Mouse (Mus musculus) neural tube, embryonic 11.5 days (tissue): Measurements from ENCODE around the gene Adsl. TPM values are rescaled to one million over a fixed set of nuclear protein-coding genes. Genes with fewer than 3 reads are reported as not detected.

Source experiments
- ATAC-seq: fragments of 200-750 bp; cut with Nextera tagmentation; 2 replicates; pipeline ENCODE4 v1.8.0; 2017; ENCODE audit warnings: moderate number of reproducible peaks, mild to moderate bottlenecking, moderate TSS enrichment, moderate library complexity; ENCODE audit not compliant: insufficient read depth, low FRiP score, low TSS enrichment
- DNase-seq: peaks from one replicate; pipeline ENCODE4 v3.0.0-alpha.2; 2015; ENCODE audit warnings: low spot score
- H3K27ac ChIP-seq: fragments of 300-500 bp; sonication (generic); 2 replicates; pipeline ENCODE4 v1.5.1; 2014; ENCODE audit warnings: low read depth, mild to moderate bottlenecking, low read length
- H3K27me3 ChIP-seq: fragments of 300-500 bp; sonication (generic); 2 replicates; pipeline ENCODE4 v1.6.1; 2014; ENCODE audit warnings: mild to moderate bottlenecking, low read length, mixed read lengths; ENCODE audit not compliant: control insufficient read depth, insufficient read depth
- H3K36me3 ChIP-seq: fragments of 300-500 bp; sonication (generic); 2 replicates; pipeline ENCODE4 v1.6.1; 2014; ENCODE audit warnings: mild to moderate bottlenecking, low read length, moderate library complexity, mixed read lengths; ENCODE audit not compliant: control insufficient read depth, insufficient read depth
- H3K4me1 ChIP-seq: fragments of 300-500 bp; sonication (generic); 2 replicates; pipeline ENCODE4 v1.6.1; 2014; ENCODE audit warnings: low read length, mixed read lengths; ENCODE audit not compliant: control insufficient read depth, insufficient read depth
- H3K4me2 ChIP-seq: fragments of 300-500 bp; sonication (generic); 2 replicates; pipeline ENCODE4 v1.6.1; 2014; ENCODE audit warnings: low read depth, mild to moderate bottlenecking, moderate library complexity
- H3K4me3 ChIP-seq: fragments of 300-500 bp; sonication (generic); 2 replicates; pipeline ENCODE4 v1.5.1; 2014; ENCODE audit warnings: low read depth, low read length
- H3K9ac ChIP-seq: fragments of 300-500 bp; sonication (generic); 2 replicates; pipeline ENCODE4 v1.6.1; 2014; ENCODE audit warnings: mild to moderate bottlenecking, low read length
- H3K9me3 ChIP-seq: fragments of 300-500 bp; sonication (generic); 2 replicates; pipeline ENCODE4 v1.6.1; 2016; ENCODE audit warnings: low read length; ENCODE audit not compliant: control insufficient read depth
- WGBS: fragments of 180-500 bp; shearing (Covaris S2); extraction: QIAGEN DNeasy Blood & Tissue Kit; methylation state at CpG from one replicate; pipeline ENCODE4 v1.1.7; 2014; 5-methylcytosine and 5-hydroxymethylcytosine counted together
- polyA plus RNA-seq: library from polyadenylated mRNA; unstranded; fragments of >200 nt; fragmentation: Nextera tagmentation; extraction: Ambion mirVana; gene quantifications from 2 replicates; pipeline ENCODE4 v1.2.1, GENCODE M21; 2014

Gene Adsl
- polyA plus RNA-seq, 1 experiment from 2014 or later, result 162 TPM

- ATAC-seq, result no peak
- WGBS, result 62% methylated on average over 1 of the region's 1 CpGs
- Histone ChIP-seq H3K9me3 (no peaks in the 10 kb centered on the region), H3K4me3 (no peak overlapping the region), H3K4me2 (no peak overlapping the region), H3K27ac (no peak overlapping the region), H3K4me1 (no peaks in the 10 kb centered on the region), H3K36me3 (no peaks in the 10 kb centered on the region), H3K9ac (no peak overlapping the region), H3K27me3 (no peaks in the 10 kb centered on the region)
- DNase-seq, result no peak
These were observed 40.0 kb downstream of the Adsl start for GRCm38 (mm10) chr15:80988331-80988730.

GRCm38 (mm10) chr15:80989712-80990111, 41.4 kb downstream of the Adsl start:
- DNase-seq, result no peak
- Histone ChIP-seq H3K4me2 (no peak overlapping the region), H3K27ac (no peak overlapping the region), H3K4me3 (no peak overlapping the region), H3K36me3 (no peaks in the 10 kb centered on the region), H3K9ac (no peak overlapping the region), H3K4me1 (no peaks in the 10 kb centered on the region), H3K27me3 (no peaks in the 10 kb centered on the region), H3K9me3 (no peaks in the 10 kb centered on the region)
- WGBS, result 75% methylated on average over 3 of the region's 3 CpGs
- ATAC-seq, result no peak

DNA sequence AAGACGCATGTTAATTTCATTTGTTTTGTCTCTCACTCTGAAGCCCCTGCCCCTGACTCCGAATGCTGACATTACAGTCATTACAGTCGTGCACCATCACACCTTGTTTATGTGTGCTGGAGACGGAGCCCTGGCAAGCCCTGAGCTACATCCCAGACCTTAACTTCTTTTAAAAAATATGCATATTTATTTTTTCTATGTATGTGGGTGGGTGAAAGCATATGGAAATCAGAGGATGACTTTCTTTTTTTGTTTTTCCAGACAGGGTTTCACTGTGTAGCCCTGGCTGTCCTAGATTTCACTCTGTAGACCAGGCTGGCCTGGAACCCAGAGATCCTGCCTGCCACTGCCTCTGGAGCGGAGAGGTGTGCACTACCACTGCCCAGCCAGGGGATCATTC, 46.7 kb downstream of the Adsl start:
- ATAC-seq (no peak), DNase-seq (no peak)
- 84% methylated on average over 5 of the region's 5 CpGs for WGBS
- Histone ChIP-seq H3K27me3 (no peaks in the 10 kb centered on the region), H3K4me1 (no peaks in the 10 kb centered on the region), H3K9me3 (no peaks in the 10 kb centered on the region), H3K9ac (no peak overlapping the region), H3K4me2 (no peak overlapping the region), H3K4me3 (no peak overlapping the region), H3K27ac (no peak overlapping the region), H3K36me3 (no peaks in the 10 kb centered on the region)

DNA sequence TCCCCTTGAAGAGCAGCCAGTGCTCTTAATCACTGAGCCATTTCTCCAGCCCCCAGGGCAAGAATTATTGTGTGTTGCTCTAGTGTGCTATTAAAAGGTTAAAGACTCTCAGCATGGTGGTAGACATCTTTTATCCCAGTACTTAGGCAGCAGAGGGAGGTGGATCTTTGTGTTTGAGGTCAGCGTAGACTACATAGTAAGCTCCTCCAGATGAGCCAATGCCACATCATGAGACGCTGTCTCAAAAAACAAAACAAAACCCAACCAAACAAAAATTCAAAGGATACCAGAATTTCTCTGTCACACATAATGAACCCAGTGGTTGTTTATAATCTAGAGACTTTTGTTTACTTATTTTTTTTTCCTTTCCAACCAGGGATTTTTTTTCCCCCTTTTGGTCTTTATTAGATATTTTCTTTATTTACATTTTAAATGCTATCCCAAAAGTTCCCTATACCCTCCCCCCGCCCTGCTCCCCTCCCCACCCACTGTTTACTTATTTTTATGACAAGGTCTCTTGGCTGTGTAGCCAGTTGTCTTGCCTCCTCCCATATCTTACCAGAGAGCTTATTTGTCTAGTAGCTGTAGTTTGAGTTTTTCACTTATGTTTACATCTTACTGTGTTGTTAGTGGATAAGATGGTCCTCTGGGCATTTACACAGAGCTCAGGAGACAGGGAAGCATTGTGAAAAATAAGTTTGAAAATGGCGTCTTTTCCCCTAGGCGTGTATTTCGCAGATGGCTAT, 48.0 kb downstream of the Adsl start:
- no peaks in the 10 kb centered on the region for H3K36me3 ChIP-seq
- WGBS, result 82% methylated on average over 6 of the region's 6 CpGs
- ATAC-seq (no peak), DNase-seq (no peak)
- H3K4me1 ChIP-seq, result 0 out of 2 replicates have a peak, but pooled peaks cover 2% of the 10 kb centered on the region
- H3K9me3 ChIP-seq, result no peaks in the 10 kb centered on the region
- H3K4me3 ChIP-seq, result no peak overlapping the region
- no peaks in the 10 kb centered on the region for H3K27me3 ChIP-seq
- H3K4me2 ChIP-seq, result no peak overlapping the region
- no peak overlapping the region for H3K9ac ChIP-seq
- no peak overlapping the region for H3K27ac ChIP-seq

DNA sequence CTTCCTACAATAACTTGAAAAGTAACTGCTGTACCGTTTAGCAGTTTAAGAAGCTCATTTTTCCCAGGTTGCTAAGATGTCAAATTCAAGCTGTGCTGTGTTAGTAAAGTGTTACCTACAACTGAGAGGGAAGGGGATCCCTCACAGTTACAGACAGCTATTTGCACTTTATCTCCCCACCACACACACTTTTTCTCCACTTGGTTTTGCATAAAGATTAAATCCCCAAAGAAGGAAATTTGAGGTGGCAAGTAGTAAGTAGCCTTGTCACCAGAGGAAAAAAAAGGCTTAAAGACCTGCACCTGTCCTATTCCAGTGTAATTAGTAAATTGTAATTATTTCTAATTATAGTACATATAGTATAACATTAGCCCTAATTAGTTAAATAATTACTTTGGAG, 48.8 kb downstream of the Adsl start:
- Histone ChIP-seq H3K27ac (no peak overlapping the region), H3K9me3 (no peaks in the 10 kb centered on the region), H3K9ac (no peak overlapping the region), H3K36me3 (no peaks in the 10 kb centered on the region), H3K4me3 (no peak overlapping the region), H3K4me2 (no peak overlapping the region), H3K27me3 (no peaks in the 10 kb centered on the region), H3K4me1 (0 out of 2 replicates have a peak, but pooled peaks cover 2% of the 10 kb centered on the region)
- no peak for ATAC-seq
- 54% methylated on average over 1 of the region's 1 CpGs for WGBS
- no peak for DNase-seq

- Histone ChIP-seq H3K9me3 (no peaks in the 10 kb centered on the region), H3K4me2 (no peak overlapping the region), H3K27ac (no peak overlapping the region), H3K36me3 (no peaks in the 10 kb centered on the region), H3K9ac (no peak overlapping the region), H3K4me1 (0 out of 2 replicates have a peak, but pooled peaks cover 2% of the 10 kb centered on the region), H3K4me3 (no peak overlapping the region), H3K27me3 (no peaks in the 10 kb centered on the region)
- ATAC-seq, result no peak
- 50% methylated on average over 2 of the region's 4 CpGs for WGBS
- DNase-seq, result no peak
These were observed 52.3 kb downstream of the Adsl start for GRCm38 (mm10) chr15:81000419-81001138.

- Histone ChIP-seq H3K4me1 (no peaks in the 10 kb centered on the region), H3K9ac (no peak overlapping the region), H3K36me3 (no peaks in the 10 kb centered on the region), H3K4me2 (no peak overlapping the region), H3K27ac (no peak overlapping the region), H3K4me3 (no peak overlapping the region), H3K27me3 (no peaks in the 10 kb centered on the region), H3K9me3 (no peaks in the 10 kb centered on the region)
- 87% methylated on average over 10 of the region's 10 CpGs for WGBS
- ATAC-seq (no peak), DNase-seq (no peak)
These were observed 57.9 kb downstream of the Adsl start for GRCm38 (mm10) chr15:81006127-81006735.

GRCm38 (mm10) chr15:81007339-81007738, 59.0 kb downstream of the Adsl start:
- Histone ChIP-seq H3K27me3 (no peaks in the 10 kb centered on the region), H3K4me2 (no peak overlapping the region), H3K36me3 (no peaks in the 10 kb centered on the region; the same call in 1 of the 2 replicates)

More at GRCm38 (mm10) chr15:81007339-81007738, 59.0 kb downstream of the Adsl start:
- WGBS, result 95% methylated on average over 9 of the region's 9 CpGs
- Histone ChIP-seq H3K27ac (no peak overlapping the region), H3K9ac (no peak overlapping the region), H3K4me1 (no peaks in the 10 kb centered on the region), H3K9me3 (no peaks in the 10 kb centered on the region), H3K4me3 (no peak overlapping the region)
- no peak for DNase-seq
- ATAC-seq, result no peak
